Mouse (Mus musculus) layer of hippocampus, postnatal 25 days (tissue): Measurements from ENCODE around the gene Gm20532. TPM values are rescaled to one million over a fixed set of nuclear protein-coding genes. Genes with fewer than 3 reads are reported as not detected.
A peak's percentile ranks its signal among the peaks of the same experiment; 100 is the strongest.

Experiments used
- DNase-seq, 2 experiments: peaks; one replicate each; pipeline ENCODE4 v3.0.0; 2022; ENCODE audit warnings: mixed read lengths in 2 of 2, low spot score in 1 of 2; ENCODE audit errors: extremely low spot score in 1 of 2
- total RNA-seq, 2 experiments: library from RNA; stranded (reverse); gene quantifications; 2 replicates each; pipeline ENCODE4 v1.2.3; 2021

The Gm20532 gene
- total RNA-seq, 2 experiments from 2014 or later: not detected

DNA sequence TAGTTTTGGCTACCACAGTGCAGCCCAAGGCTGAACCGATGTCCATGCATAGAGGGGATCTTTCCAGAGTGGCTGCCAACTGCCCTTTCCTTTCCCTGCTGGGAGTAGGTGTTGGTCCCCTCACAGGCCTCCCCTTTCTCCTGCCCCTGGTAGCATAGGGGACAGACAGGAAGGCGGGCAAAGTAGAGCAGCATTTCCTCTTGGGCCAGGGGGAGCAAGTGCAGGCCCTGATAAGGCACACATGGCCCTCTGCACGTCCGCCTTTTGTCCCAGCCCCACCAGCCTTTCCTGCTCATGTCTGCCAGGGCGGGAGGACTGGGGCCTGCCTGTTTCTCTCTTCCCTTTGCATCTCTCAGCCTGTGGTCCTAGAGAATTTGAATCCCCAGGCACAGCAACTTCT is 14.6 kb upstream of the Gm20532 start:
- DNase-seq: no peak

DNA sequence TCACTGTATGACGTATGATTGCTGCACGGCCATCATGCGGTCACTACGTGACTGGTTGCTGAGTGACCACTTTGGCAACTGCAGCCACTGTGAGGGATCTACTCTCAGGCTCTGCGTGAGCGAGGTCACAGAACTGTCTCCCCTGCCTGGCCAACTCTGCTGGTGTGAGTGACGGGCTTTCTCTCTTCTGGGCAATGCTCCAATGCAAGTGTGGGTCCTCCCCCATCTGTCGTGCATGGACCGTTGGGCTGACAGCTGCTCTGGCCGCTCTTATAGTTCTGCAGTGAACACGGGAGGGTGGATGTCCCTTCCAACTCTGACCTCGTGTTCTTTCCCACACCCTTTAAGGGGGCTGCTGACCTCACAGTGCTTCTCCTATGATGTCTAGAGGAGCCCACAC is 13.0 kb upstream of the Gm20532 start:
- DNase-seq: no peak

- DNase-seq: no peak
These were observed 12.6 kb upstream of the Gm20532 start for GRCm38 (mm10) chr2:26573807-26574206.

- DNase-seq: no peak
These were observed 11.6 kb upstream of the Gm20532 start for GRCm38 (mm10) chr2:26574862-26575261.

DNA sequence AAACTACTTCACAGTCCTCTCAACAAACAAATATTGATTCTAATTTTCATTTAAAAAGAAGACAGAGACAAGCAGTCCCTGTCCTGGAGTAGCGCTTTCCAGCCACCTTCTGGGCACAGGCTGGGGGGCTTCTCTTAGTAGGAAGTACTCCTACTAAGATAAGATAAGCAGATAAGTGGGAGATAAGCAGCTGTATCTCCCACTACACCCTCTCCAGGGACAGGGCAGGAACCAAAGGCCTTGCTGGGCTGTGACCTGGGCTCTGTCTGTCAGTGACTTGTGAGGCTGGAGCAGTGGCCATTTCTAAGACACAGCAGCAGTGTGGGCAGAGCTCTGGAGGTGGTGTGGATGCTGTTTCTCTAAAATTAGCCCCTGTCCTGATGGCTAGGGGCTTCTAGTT is 11.1 kb upstream of the Gm20532 start:
- no peak for DNase-seq

DNA sequence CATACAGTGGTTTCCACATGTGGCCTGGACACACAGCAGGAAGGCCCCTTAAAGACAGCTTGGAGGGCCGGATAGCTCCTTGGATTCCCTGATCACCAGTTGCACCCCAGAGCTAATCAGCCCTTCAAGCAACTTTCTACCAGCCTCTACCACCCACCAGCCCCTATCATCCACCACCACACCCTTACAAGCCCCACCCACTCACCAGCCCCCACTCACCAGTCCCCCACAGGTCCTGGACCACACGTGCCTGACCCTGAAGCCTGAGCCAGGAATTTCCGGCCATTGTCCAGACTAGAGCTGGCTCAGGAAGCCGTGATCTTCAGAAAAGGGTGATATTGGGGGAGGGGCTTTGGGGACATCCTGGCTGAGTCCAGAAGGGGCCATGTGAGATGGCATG is 10.6 kb upstream of the Gm20532 start:
- no peak for DNase-seq

DNA sequence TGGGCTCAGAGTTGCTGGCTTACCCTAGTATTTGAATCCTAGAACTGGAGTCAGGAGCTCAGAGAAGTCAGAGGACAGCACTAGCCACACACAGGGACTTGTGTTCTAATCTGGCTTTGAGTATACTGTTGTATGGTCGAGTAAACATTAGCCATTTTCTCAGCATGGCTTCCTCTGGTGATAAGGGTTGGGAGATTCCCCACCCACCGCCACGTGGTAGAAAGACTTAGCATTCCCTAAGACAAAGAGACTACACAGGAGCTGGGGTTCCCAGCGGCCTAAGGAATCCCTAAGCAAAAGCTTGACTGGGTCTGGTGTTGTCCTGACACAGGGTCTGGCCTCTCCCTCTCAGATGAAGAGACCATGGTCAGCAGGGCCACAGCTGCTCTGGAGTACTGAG is 10.0 kb upstream of the Gm20532 start:
- DNase-seq: no peak

GRCm38 (mm10) chr2:26578369-26578768 is 8.1 kb upstream of the Gm20532 start:
- no peak for DNase-seq

DNA sequence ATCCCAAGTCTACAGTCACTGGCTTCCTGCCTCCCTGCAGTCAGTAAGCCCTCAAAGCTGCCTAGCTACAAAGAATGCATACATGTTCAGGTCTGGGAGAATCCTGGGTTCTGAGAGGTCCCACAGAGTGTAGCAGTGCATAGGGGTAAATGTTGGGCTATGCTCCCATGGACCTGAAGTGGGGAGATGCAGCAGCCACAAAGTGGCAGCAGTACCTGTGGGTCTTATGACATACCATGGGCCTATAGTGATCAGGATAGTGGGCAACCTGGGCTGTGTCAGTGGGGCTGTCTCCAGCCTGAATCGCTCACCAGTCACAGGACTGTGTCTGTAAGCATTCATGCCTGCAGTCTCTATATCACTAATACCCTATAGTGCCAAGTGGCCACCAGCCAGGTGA is 6.7 kb upstream of the Gm20532 start, which contains the start of gene Egfl7:
Gene Egfl7 (plus strand): TSS at position 301 of the 400 bp plus-strand sequence.
- no peak for DNase-seq

GRCm38 (mm10) chr2:26580751-26581150 is 5.7 kb upstream of the Gm20532 start:
- no peak for DNase-seq

DNA sequence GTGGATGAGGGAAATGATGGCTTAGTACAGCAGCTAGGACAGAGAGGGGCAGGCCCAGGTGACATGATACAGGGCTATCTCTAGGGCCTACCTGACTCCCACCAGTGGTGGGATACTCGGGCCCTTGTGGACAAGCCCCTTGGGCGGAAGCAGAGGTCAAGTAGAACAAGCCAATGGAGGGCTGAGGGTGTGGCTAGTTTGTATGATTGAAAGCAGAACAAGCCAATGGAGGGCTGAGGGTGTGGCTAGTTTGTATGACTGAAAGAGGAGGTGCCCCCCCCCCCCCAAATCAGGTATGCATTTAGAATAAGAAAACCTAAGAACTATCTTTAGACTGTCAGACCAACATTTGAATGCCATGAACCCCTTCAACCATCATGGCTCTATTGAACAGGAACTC is 4.2 kb upstream of the Gm20532 start:
- DNase-seq: no peak

DNA sequence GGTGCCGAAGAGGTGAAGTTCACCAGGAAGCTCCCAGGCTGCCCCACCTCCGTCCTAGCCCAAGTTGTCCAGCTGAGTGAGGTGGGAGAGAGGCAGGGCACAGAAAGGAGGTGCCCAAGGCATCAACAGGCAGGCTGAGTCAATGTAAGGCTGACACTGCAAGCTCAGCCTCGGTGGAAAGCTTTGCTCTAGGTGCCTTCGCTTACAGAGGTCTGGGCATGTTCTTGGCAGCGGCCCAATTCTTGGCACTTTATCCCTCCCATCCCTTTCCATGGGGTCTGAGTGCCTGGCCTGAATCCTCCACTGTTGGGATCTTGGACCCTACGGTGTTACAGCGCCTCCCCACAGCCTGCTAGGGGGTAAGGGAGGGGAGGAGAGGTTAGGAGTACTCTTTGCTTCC is 3.7 kb upstream of the Gm20532 start:
- no peak for DNase-seq

- no peak for DNase-seq
These were observed 2.8 kb upstream of the Gm20532 start for GRCm38 (mm10) chr2:26583640-26584039.

GRCm38 (mm10) chr2:26585713-26586112 is 726 bp upstream of the Gm20532 start:
- DNase-seq: no peak

DNA sequence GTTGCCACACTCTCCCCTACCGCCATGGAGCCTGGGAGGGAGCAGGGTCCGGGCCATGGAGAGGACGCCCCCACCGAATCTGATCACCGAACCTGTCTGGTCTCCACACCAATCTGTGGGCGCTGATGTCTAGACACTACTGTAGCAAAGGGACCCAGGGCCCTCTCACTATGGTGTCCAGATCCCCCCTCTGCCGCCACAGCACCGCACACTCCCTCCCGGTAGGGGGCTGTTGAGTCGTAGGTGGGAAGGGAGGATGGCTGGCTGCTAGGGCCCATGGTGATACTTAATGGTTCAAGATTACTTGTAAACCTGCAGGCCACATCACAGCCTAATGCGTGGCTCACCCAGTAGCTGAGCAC is 586 bp downstream of the Gm20532 start:
- peak in 1 of 2 experiments; percentile 18 for DNase-seq

DNA sequence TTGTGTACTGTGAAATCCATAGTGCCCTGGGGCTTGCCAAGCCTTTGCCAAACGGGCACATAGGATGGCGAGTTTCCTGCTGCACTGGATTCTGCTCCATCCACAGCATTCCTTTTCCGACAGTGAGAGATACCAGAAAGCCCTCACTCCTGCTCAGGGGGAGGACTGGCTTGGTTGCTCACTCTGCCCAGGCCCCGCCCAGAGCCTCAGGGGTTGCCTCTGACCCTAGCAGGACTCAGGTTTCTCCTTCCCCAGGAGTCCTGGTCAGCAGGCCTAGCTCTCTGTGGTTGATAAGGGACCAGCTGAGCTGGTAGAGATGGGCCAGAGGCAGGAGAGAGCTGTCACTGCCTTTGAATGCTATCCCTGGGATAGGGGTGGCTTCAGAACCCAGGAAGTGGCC is 2.1 kb downstream of the Gm20532 start:
- DNase-seq: no peak

GRCm38 (mm10) chr2:26589284-26589683 is 2.8 kb downstream of the Gm20532 start:
- DNase-seq: no peak

DNA sequence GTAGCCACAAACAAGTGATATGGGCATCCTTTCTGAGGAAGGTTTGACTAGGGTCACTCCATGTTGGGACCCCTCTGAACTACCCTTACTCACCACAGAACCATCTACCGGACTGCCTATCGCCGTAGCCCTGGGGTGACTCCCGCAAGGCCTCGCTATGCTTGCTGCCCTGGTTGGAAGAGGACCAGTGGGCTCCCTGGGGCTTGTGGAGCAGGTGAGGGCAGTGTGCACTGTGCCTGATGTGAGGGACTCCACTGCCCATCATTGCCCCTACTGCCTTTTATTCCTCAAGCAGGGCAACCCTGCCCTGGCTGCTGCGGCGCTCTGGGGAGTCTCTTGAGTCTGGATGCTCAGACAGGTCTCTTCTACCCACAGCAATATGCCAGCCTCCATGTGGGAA is 3.8 kb downstream of the Gm20532 start:
- DNase-seq: no peak

GRCm38 (mm10) chr2:26590962-26591361 is 4.5 kb downstream of the Gm20532 start:
- DNase-seq: no peak

DNA sequence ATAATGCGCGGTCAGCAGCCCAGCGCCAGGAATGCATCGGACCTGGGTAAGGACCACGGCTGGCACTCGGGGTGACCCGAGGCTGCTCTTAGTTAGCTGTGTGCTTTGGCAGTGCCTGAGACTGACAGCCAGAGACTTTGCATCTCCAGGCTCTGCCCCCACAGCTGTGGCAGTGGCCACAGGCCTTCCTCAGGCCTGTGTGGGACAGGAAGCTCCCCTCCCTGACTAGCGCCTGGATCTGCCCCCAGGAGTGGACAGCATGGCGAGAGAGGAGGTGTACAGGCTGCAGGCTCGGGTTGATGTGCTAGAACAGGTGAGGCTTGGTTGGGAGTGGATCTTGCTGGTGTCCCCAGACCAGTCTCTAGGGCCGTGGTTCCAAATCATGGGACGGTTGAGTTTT is 5.0 kb downstream of the Gm20532 start:
- DNase-seq: no peak

DNA sequence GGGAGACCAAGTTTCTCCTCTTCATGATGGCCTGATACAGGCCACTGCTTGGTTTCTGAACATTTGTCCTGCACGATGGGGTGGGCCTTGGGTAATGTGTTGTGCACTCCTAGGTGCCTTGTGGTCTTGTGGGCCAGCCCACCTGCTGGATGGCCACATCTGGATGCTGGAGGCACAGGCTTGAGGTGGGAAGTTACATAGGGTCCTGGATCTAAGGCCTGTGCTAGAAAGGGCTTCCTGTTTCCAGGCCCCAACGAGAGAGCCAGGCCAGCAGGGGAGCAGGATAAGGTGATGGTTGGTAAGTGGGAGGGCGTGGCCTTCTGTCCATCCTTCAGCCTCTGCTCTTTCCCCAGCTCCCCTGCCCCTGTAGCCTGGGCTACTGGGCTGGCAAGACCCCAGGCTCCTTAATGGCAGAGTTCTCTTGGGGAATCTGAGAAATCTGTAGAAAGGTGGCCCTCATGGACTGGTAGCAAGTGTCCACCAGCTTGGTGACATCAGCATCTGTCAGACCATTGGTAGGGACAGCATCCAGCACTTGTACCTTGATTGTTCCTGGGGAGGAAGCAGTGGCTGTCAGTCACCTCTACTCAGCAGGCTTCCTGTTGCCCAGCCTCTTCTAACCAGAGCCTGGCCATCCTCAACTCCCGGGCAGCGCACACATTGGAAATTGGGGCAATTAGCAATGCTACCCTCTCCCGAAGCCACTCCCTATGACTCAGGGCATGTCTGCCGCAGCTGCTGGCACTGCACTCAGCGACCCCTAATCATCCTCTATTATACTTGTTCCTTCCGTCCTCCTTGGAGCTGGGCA is 7.0 kb downstream of the Gm20532 start:
- DNase-seq: no peak

- DNase-seq: peak in 1 of 2 experiments; percentile 25
These were observed 7.5 kb downstream of the Gm20532 start for GRCm38 (mm10) chr2:26594022-26594346.

- no peak for DNase-seq
These were observed 8.1 kb downstream of the Gm20532 start for GRCm38 (mm10) chr2:26594461-26594933.
